Mouse (Mus musculus): ENCODE measurements around the gene Slc22a12.

Gene Slc22a12

GRCm38 (mm10) chr19:6539592-6539991 is 3.2 kb downstream of the Slc22a12 start:
- no peak for DNase-seq

- DNase-seq, result no peak
Observed at GRCm38 (mm10) chr19:6538546-6538945, 4.3 kb downstream of the Slc22a12 start.

GRCm38 (mm10) chr19:6537526-6537925 is 5.3 kb downstream of the Slc22a12 start:
- peak; percentile 62 for DNase-seq

GRCm38 (mm10) chr19:6536696-6537095 is 6.1 kb downstream of the Slc22a12 start:
- DNase-seq, result peak; percentile 60

GRCm38 (mm10) chr19:6536201-6536600 is 6.6 kb downstream of the Slc22a12 start:
- DNase-seq, result no peak

GRCm38 (mm10) chr19:6534118-6534415 is 8.8 kb downstream of the Slc22a12 start:
- DNase-seq, result no peak

GRCm38 (mm10) chr19:6533290-6534117 is 9.3 kb downstream of the Slc22a12 start:
- peak; percentile 72 for DNase-seq

- no peak for DNase-seq
Observed at GRCm38 (mm10) chr19:6532656-6533055, 10.2 kb downstream of the Slc22a12 start.

GRCm38 (mm10) chr19:6531832-6532471 is 10.9 kb downstream of the Slc22a12 start:
- DNase-seq, result no peak

GRCm38 (mm10) chr19:6531011-6531631 is 11.7 kb downstream of the Slc22a12 start:
- no peak for DNase-seq

GRCm38 (mm10) chr19:6530359-6530758 is 12.5 kb downstream of the Slc22a12 start:
- DNase-seq, result no peak

GRCm38 (mm10) chr19:6529265-6529985 is 13.4 kb downstream of the Slc22a12 start:
- DNase-seq, result no peak

- peak; percentile 94 for DNase-seq
Observed at GRCm38 (mm10) chr19:6527839-6528531, 14.8 kb downstream of the Slc22a12 start.

GRCm38 (mm10) chr19:6527439-6527838 is 15.4 kb downstream of the Slc22a12 start:
- DNase-seq, result peak; percentile 87

GRCm38 (mm10) chr19:6526010-6526409 is 16.8 kb downstream of the Slc22a12 start:
- no peak for DNase-seq

- DNase-seq, result no peak
Observed at GRCm38 (mm10) chr19:6525023-6525422, 17.8 kb downstream of the Slc22a12 start.

GRCm38 (mm10) chr19:6522289-6522688 is 20.5 kb downstream of the Slc22a12 start:
- no peak for DNase-seq

- DNase-seq, result no peak
Observed at GRCm38 (mm10) chr19:6521630-6522029, 21.2 kb downstream of the Slc22a12 start.

GRCm38 (mm10) chr19:6519483-6519882 is 23.3 kb downstream of the Slc22a12 start:
- no peak for DNase-seq

GRCm38 (mm10) chr19:6518601-6519000 is 24.2 kb downstream of the Slc22a12 start:
- no peak for DNase-seq

- no peak for DNase-seq
Observed at GRCm38 (mm10) chr19:6516153-6516552, 26.7 kb downstream of the Slc22a12 start.

- no peak for DNase-seq
Observed at GRCm38 (mm10) chr19:6515448-6515847, 27.4 kb downstream of the Slc22a12 start.

GRCm38 (mm10) chr19:6514940-6515339 is 27.9 kb downstream of the Slc22a12 start:
- no peak for DNase-seq
